Mouse (Mus musculus) intestine, embryonic 15.5 days (tissue): ENCODE measurements around the gene Psmc3ip. TPM values are rescaled to one million over a fixed set of nuclear protein-coding genes. Genes with fewer than 3 reads are reported as not detected.

Source experiments
- ATAC-seq: fragments of 200-750 bp; cut with Nextera tagmentation; 2 replicates; pipeline ENCODE4 v1.8.0; 2017; ENCODE audit warnings: moderate TSS enrichment, moderate library complexity
- H3K27ac ChIP-seq: fragments of 300-500 bp; sonication (generic); 2 replicates; pipeline ENCODE4 v1.5.1; 2015; ENCODE audit warnings: mild to moderate bottlenecking, inconsistent platforms
- H3K27me3 ChIP-seq: fragments of 300-500 bp; sonication (generic); replicated peaks from 2 replicates; pipeline ENCODE4 v1.6.1; 2015; ENCODE audit warnings: inconsistent platforms
- H3K36me3 ChIP-seq: fragments of 300-500 bp; sonication (generic); 2 replicates; pipeline ENCODE4 v1.6.1; 2015; ENCODE audit warnings: inconsistent platforms
- H3K4me1 ChIP-seq: fragments of 300-500 bp; sonication (generic); replicated peaks from 2 replicates; pipeline ENCODE4 v1.6.1; 2015; ENCODE audit warnings: inconsistent platforms
- H3K4me2 ChIP-seq: fragments of 300-500 bp; sonication (generic); replicated peaks from 2 replicates; pipeline ENCODE4 v1.6.1; 2015; ENCODE audit warnings: mild to moderate bottlenecking, inconsistent platforms
- H3K4me3 ChIP-seq: fragments of 300-500 bp; sonication (generic); replicated peaks from 2 replicates; pipeline ENCODE4 v1.5.1; 2015; ENCODE audit warnings: inconsistent platforms
- H3K9ac ChIP-seq: fragments of 300-500 bp; sonication (generic); 2 replicates; pipeline ENCODE4 v1.6.1; 2015; ENCODE audit warnings: inconsistent platforms
- H3K9me3 ChIP-seq: fragments of 300-500 bp; sonication (generic); 2 replicates; pipeline ENCODE4 v1.6.1; 2016; ENCODE audit warnings: inconsistent platforms
- WGBS: fragments of 180-500 bp; shearing (Covaris S2); methylation state at CpG from one replicate; pipeline ENCODE4 v1.1.7; 2015; 5-methylcytosine and 5-hydroxymethylcytosine counted together
- polyA plus RNA-seq: library from polyadenylated mRNA; unstranded; fragments of >200 nt; fragmentation: Nextera tagmentation; extraction: Ambion mirVana; gene quantifications from 2 replicates; pipeline ENCODE4 v1.2.1, GENCODE M21; 2015

Psmc3ip gene
- polyA plus RNA-seq, 1 experiment from 2014 or later, result 22.6 TPM

- H3K9ac ChIP-seq, result no peak overlapping the region
- H3K4me1 ChIP-seq, result peaks cover 47% of the 10 kb centered on the region
Measured at GRCm38 (mm10) chr11:101066549-101067412, 28.5 kb downstream of the Psmc3ip start.

GRCm38 (mm10) chr11:101065002-101065401, 30.2 kb downstream of the Psmc3ip start:
- H3K9me3 ChIP-seq, result no peaks in the 10 kb centered on the region
- peaks cover 46% of the 10 kb centered on the region for H3K4me1 ChIP-seq
- H3K4me2 ChIP-seq, result no peak overlapping the region
- no peak overlapping the region for H3K4me3 ChIP-seq
- H3K9ac ChIP-seq, result no peak overlapping the region
- H3K27me3 ChIP-seq, result no peaks in the 10 kb centered on the region
- H3K36me3 ChIP-seq, result no peaks in the 10 kb centered on the region
- no peak for ATAC-seq
- peak overlapping the region; percentile 42 for H3K27ac ChIP-seq
- WGBS, result 85% methylated on average over 9 of the region's 9 CpGs

More at GRCm38 (mm10) chr11:101066549-101067412, 28.5 kb downstream of the Psmc3ip start:
- 20% methylated on average over 18 of the region's 18 CpGs for WGBS
- Histone ChIP-seq H3K27ac (no peak overlapping the region), H3K9me3 (no peaks in the 10 kb centered on the region), H3K36me3 (no peaks in the 10 kb centered on the region), H3K4me2 (peak overlapping the region; percentile 82), H3K27me3 (no peaks in the 10 kb centered on the region; the same call in 1 of the 2 replicates), H3K4me3 (peak overlapping the region; percentile 24)
- ATAC-seq, result no peak

GRCm38 (mm10) chr11:101064462-101064861, 30.8 kb downstream of the Psmc3ip start:
- no peak for ATAC-seq
- H3K27ac ChIP-seq, result peak overlapping the region; percentile 99
- 58% methylated on average over 4 of the region's 4 CpGs for WGBS
- H3K36me3 ChIP-seq, result no peaks in the 10 kb centered on the region
- no peak overlapping the region for H3K9ac ChIP-seq
- no peaks in the 10 kb centered on the region for H3K9me3 ChIP-seq
- peaks cover 50% of the 10 kb centered on the region for H3K4me1 ChIP-seq
- H3K4me3 ChIP-seq, result no peak overlapping the region
- H3K27me3 ChIP-seq, result no peaks in the 10 kb centered on the region
- H3K4me2 ChIP-seq, result 0 out of 2 replicates have a peak overlapping the region, but pooled peaks have one; percentile 45

GRCm38 (mm10) chr11:101063676-101064327, 31.4 kb downstream of the Psmc3ip start:
- Histone ChIP-seq H3K36me3 (no peaks in the 10 kb centered on the region), H3K4me1 (peaks cover 52% of the 10 kb centered on the region), H3K4me3 (no peak overlapping the region), H3K27me3 (no peaks in the 10 kb centered on the region), H3K9ac (peak overlapping the region; percentile 29), H3K9me3 (no peaks in the 10 kb centered on the region), H3K27ac (peak overlapping the region; percentile 99), H3K4me2 (peak overlapping the region; percentile 45)
- 12% methylated on average over 12 of the region's 12 CpGs for WGBS
- ATAC-seq, result peak; percentile 79

- Histone ChIP-seq H3K9ac (peak overlapping the region; percentile 29; the same call in 1 of the 2 replicates), H3K27ac (peak overlapping the region; percentile 99), H3K9me3 (no peaks in the 10 kb centered on the region), H3K36me3 (no peaks in the 10 kb centered on the region), H3K4me2 (peak overlapping the region; percentile 45), H3K27me3 (no peaks in the 10 kb centered on the region), H3K4me1 (peaks cover 59% of the 10 kb centered on the region), H3K4me3 (no peak overlapping the region)
- ATAC-seq, result peak; percentile 41
- WGBS, result 57% methylated on average over 14 of the region's 14 CpGs
Measured at GRCm38 (mm10) chr11:101062971-101063675, 32.1 kb downstream of the Psmc3ip start.

- Histone ChIP-seq H3K36me3 (no peaks in the 10 kb centered on the region), H3K27ac (peak overlapping the region; percentile 99; the same call in 1 of the 2 replicates), H3K27me3 (no peaks in the 10 kb centered on the region), H3K4me2 (no peak overlapping the region), H3K9ac (no peak overlapping the region), H3K4me1 (peaks cover 63% of the 10 kb centered on the region), H3K4me3 (no peak overlapping the region), H3K9me3 (no peaks in the 10 kb centered on the region)
- ATAC-seq, result no peak
- 70% methylated on average over 12 of the region's 12 CpGs for WGBS
Measured at GRCm38 (mm10) chr11:101062165-101062884, 32.9 kb downstream of the Psmc3ip start.

GRCm38 (mm10) chr11:101061049-101061448, 34.2 kb downstream of the Psmc3ip start:
- Histone ChIP-seq H3K9me3 (no peaks in the 10 kb centered on the region), H3K27ac (peak overlapping the region; percentile 99), H3K4me2 (no peak overlapping the region), H3K36me3 (no peaks in the 10 kb centered on the region), H3K4me1 (peaks cover 71% of the 10 kb centered on the region), H3K4me3 (no peak overlapping the region), H3K27me3 (no peaks in the 10 kb centered on the region), H3K9ac (no peak overlapping the region)
- WGBS, result 85% methylated on average over 5 of the region's 5 CpGs
- ATAC-seq, result no peak

- Histone ChIP-seq H3K36me3 (no peaks in the 10 kb centered on the region), H3K4me2 (no peak overlapping the region), H3K4me3 (no peak overlapping the region), H3K9ac (no peak overlapping the region), H3K9me3 (no peaks in the 10 kb centered on the region), H3K27ac (peak overlapping the region; percentile 83), H3K27me3 (no peaks in the 10 kb centered on the region), H3K4me1 (peaks cover 73% of the 10 kb centered on the region)
- WGBS, result 45% methylated on average over 8 of the region's 8 CpGs
- no peak for ATAC-seq
Measured at GRCm38 (mm10) chr11:101060126-101060525, 35.1 kb downstream of the Psmc3ip start.

- Histone ChIP-seq H3K9me3 (no peaks in the 10 kb centered on the region), H3K4me1 (peaks cover 69% of the 10 kb centered on the region), H3K4me2 (no peak overlapping the region), H3K27ac (peak overlapping the region; percentile 83), H3K4me3 (no peak overlapping the region), H3K9ac (no peak overlapping the region), H3K36me3 (no peaks in the 10 kb centered on the region), H3K27me3 (no peaks in the 10 kb centered on the region)
- ATAC-seq, result no peak
- 80% methylated on average over 10 of the region's 10 CpGs for WGBS
Measured at GRCm38 (mm10) chr11:101059473-101059872, 35.8 kb downstream of the Psmc3ip start.

GRCm38 (mm10) chr11:101058726-101059125, 36.5 kb downstream of the Psmc3ip start:
- peak; percentile 23; the same call in 1 of the 2 replicates for ATAC-seq
- no peaks in the 10 kb centered on the region for H3K36me3 ChIP-seq
- no peak overlapping the region for H3K9ac ChIP-seq
- H3K27me3 ChIP-seq, result no peaks in the 10 kb centered on the region
- peak overlapping the region; percentile 83 for H3K27ac ChIP-seq
- H3K9me3 ChIP-seq, result no peaks in the 10 kb centered on the region
- 48% methylated on average over 5 of the region's 5 CpGs for WGBS
- peaks cover 62% of the 10 kb centered on the region for H3K4me1 ChIP-seq
- H3K4me3 ChIP-seq, result no peak overlapping the region
- peak overlapping the region; percentile 15; the same call in 1 of the 2 replicates for H3K4me2 ChIP-seq

GRCm38 (mm10) chr11:101057860-101058259, 37.4 kb downstream of the Psmc3ip start:
- Histone ChIP-seq H3K9me3 (no peaks in the 10 kb centered on the region), H3K9ac (no peak overlapping the region), H3K27me3 (no peaks in the 10 kb centered on the region), H3K27ac (peak overlapping the region; percentile 89), H3K4me3 (no peak overlapping the region), H3K36me3 (no peaks in the 10 kb centered on the region), H3K4me1 (peaks cover 55% of the 10 kb centered on the region), H3K4me2 (no peak overlapping the region)
- no peak for ATAC-seq
- WGBS, result 25% methylated on average over 5 of the region's 5 CpGs
